Mouse (Mus musculus): ENCODE results near the gene Arfgap3. TPM values are rescaled to one million over a fixed set of nuclear protein-coding genes. Genes with fewer than 3 reads are reported as not detected.
A peak's percentile ranks its signal among the peaks of the same experiment; 100 is the strongest.

The Arfgap3 gene
- polyA plus RNA-seq, 1 experiment: 139 TPM

GRCm38 (mm10) chr15:83250651-83251175 lies 99.3 kb downstream of the Arfgap3 start:
- H3K27ac ChIP-seq (ENCODE audit: control insufficient read depth, insufficient read depth, low read depth, low read length): peak overlapping the region; percentile 5; the same call in 1 of the 2 replicates
- H3K36me3 ChIP-seq (ENCODE audit: control insufficient read depth, insufficient read depth, low read length): no peaks in the 10 kb centered on the region
- no peak for TF ChIP-seq POLR2A (IDR thresholded peaks at IDR 0.05; ENCODE audit: control insufficient read depth, low read depth, low read length)
- TF ChIP-seq CTCF (IDR thresholded peaks at IDR 0.05; ENCODE audit: control insufficient read depth, insufficient read depth, insufficient replicate concordance, low read depth, low read length): no peak
- H3K4me3 ChIP-seq (ENCODE audit: control insufficient read depth, low read depth, low read length): peak overlapping the region; percentile 58
- H3K4me1 ChIP-seq (ENCODE audit: control insufficient read depth, insufficient read depth, low read length): peaks cover 6% of the 10 kb centered on the region
- H3K27me3 ChIP-seq (ENCODE audit: control insufficient read depth, insufficient read depth, low read length): no peaks in the 10 kb centered on the region

Other genes starting within 250 kb of the Arfgap3 start
- 109 and 137 TPM in 2 replicates for gene Rrp7a, start 227.4 kb downstream of the Arfgap3 start, polyA plus RNA-seq (2012; rRNA removed)
- gene Poldip3, start 200.9 kb downstream of the Arfgap3 start, polyA plus RNA-seq (2012; rRNA removed): 45.2 TPM in 2 replicates
- gene Cyb5r3, start 177.7 kb downstream of the Arfgap3 start, polyA plus RNA-seq (2012; rRNA removed): 53.1 and 64.0 TPM in 2 replicates
- gene A4galt, start 98.5 kb downstream of the Arfgap3 start, polyA plus RNA-seq (2012; rRNA removed): 2.3 and 3.0 TPM in 2 replicates
- gene Pacsin2, start 114.4 kb upstream of the Arfgap3 start, polyA plus RNA-seq (2012; rRNA removed): 103 and 108 TPM in 2 replicates
- 25.2 and 28.8 TPM in 2 replicates for gene Ttll1, start 160.6 kb upstream of the Arfgap3 start, polyA plus RNA-seq (2012; rRNA removed)
- gene Bik, start 176.6 kb upstream of the Arfgap3 start, polyA plus RNA-seq (2012; rRNA removed): 9.8 and 11.0 TPM in 2 replicates
- 19.5 and 20.2 TPM in 2 replicates for gene Tspo, start 213.3 kb upstream of the Arfgap3 start, polyA plus RNA-seq (2012; rRNA removed)
- 49.8 and 55.1 TPM in 2 replicates for gene Mcat, start 213.5 kb upstream of the Arfgap3 start, polyA plus RNA-seq (2012; rRNA removed)
- 8.2 and 10.5 TPM in 2 replicates for gene Ttll12, start 244.9 kb upstream of the Arfgap3 start, polyA plus RNA-seq (2012; rRNA removed)